Mouse (Mus musculus) embryonic facial prominence, embryonic 13.5 days (tissue): ENCODE data around the gene Prkcq. TPM values are rescaled to one million over a fixed set of nuclear protein-coding genes. Genes with fewer than 3 reads are reported as not detected.

ENCODE experiments used
- ATAC-seq: fragments of 200-750 bp; cut with Nextera tagmentation; 2 replicates; pipeline ENCODE4 v1.8.0; 2017; ENCODE audit warnings: low read depth; ENCODE audit not compliant: insufficient number of reproducible peaks, insufficient read depth, low FRiP score, low TSS enrichment
- H3K27ac ChIP-seq: fragments of 300-500 bp; sonication (generic); 2 replicates; pipeline ENCODE4 v1.5.1; 2015; ENCODE audit warnings: moderate library complexity, mild to moderate bottlenecking, inconsistent platforms
- H3K27me3 ChIP-seq: fragments of 300-500 bp; sonication (generic); 2 replicates; pipeline ENCODE4 v1.6.1; 2015; ENCODE audit warnings: mild to moderate bottlenecking, inconsistent platforms
- H3K36me3 ChIP-seq: fragments of 300-500 bp; sonication (generic); 2 replicates; pipeline ENCODE4 v1.6.1; 2015; ENCODE audit warnings: mild to moderate bottlenecking, inconsistent platforms
- H3K4me1 ChIP-seq: fragments of 300-500 bp; sonication (generic); 2 replicates; pipeline ENCODE4 v1.6.1; 2015; ENCODE audit warnings: inconsistent platforms
- H3K4me2 ChIP-seq: fragments of 300-500 bp; sonication (generic); 2 replicates; pipeline ENCODE4 v1.6.1; 2015; ENCODE audit warnings: moderate library complexity, mild to moderate bottlenecking, inconsistent platforms
- H3K4me3 ChIP-seq: fragments of 300-500 bp; sonication (generic); 2 replicates; pipeline ENCODE4 v1.5.1; 2015; ENCODE audit warnings: mild to moderate bottlenecking, inconsistent platforms
- H3K9ac ChIP-seq: fragments of 300-500 bp; sonication (generic); 2 replicates; pipeline ENCODE4 v1.6.1; 2015; ENCODE audit warnings: mild to moderate bottlenecking, inconsistent platforms
- H3K9me3 ChIP-seq: fragments of 300-500 bp; sonication (generic); 2 replicates; pipeline ENCODE4 v1.6.1; 2016; ENCODE audit warnings: inconsistent platforms
- WGBS: fragments of 180-500 bp; shearing (Covaris S2); methylation state at CpG from one replicate; pipeline ENCODE4 v1.1.7; 2015; ENCODE audit warnings: mixed read lengths; 5-methylcytosine and 5-hydroxymethylcytosine counted together
- polyA plus RNA-seq: library from polyadenylated mRNA; unstranded; fragments of >200 nt; fragmentation: Nextera tagmentation; extraction: Ambion mirVana; gene quantifications from 2 replicates; pipeline ENCODE4 v1.2.1, GENCODE M21; 2015

Prkcq gene
- polyA plus RNA-seq, 1 experiment from 2014 or later = 6.9 TPM

- Histone ChIP-seq H3K36me3 (no peaks in the 10 kb centered on the region), H3K4me1 (peaks cover 6% of the 10 kb centered on the region; the same call in 1 of the 2 replicates), H3K4me3 (no peak overlapping the region), H3K27me3 (no peaks in the 10 kb centered on the region), H3K9ac (no peak overlapping the region), H3K27ac (no peak overlapping the region), H3K9me3 (no peaks in the 10 kb centered on the region), H3K4me2 (no peak overlapping the region)
- ATAC-seq = no peak
- 95% methylated on average over 5 of the region's 5 CpGs for WGBS
Observed at GRCm38 (mm10) chr2:11264836-11265235, 92.9 kb downstream of the Prkcq start.

DNA sequence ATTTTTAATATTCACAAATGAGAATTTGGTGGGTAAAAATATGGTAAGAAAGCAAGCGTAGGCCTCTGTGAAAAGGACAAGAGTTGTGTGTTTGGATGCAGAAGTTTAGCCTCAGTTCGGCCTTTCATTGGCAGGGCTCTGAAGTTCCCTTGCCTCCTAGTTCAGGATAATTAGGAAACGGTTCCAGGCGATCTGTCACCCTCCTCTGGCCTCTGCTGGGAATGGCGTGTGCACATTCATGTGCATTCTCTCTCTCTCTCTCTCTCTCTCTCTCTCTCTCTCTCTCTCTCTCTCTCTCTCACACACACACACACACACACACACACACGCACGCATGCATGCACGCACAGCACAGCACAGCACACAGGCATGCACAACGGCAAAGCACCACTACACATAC lies 93.5 kb downstream of the Prkcq start:
- Histone ChIP-seq H3K4me2 (no peak overlapping the region), H3K4me1 (peaks cover 6% of the 10 kb centered on the region; the same call in 1 of the 2 replicates), H3K27ac (no peak overlapping the region), H3K4me3 (no peak overlapping the region), H3K36me3 (no peaks in the 10 kb centered on the region), H3K9me3 (no peaks in the 10 kb centered on the region), H3K9ac (no peak overlapping the region), H3K27me3 (no peaks in the 10 kb centered on the region)
- 47% methylated on average over 9 of the region's 9 CpGs for WGBS
- ATAC-seq = no peak

GRCm38 (mm10) chr2:11266294-11266693 lies 94.4 kb downstream of the Prkcq start:
- Histone ChIP-seq H3K4me1 (peaks cover 6% of the 10 kb centered on the region; the same call in 1 of the 2 replicates), H3K27ac (peak overlapping the region; percentile 52; the same call in 1 of the 2 replicates), H3K4me2 (no peak overlapping the region), H3K36me3 (no peaks in the 10 kb centered on the region), H3K27me3 (no peaks in the 10 kb centered on the region), H3K9ac (no peak overlapping the region), H3K4me3 (no peak overlapping the region), H3K9me3 (no peaks in the 10 kb centered on the region)
- WGBS = 67% methylated on average over 5 of the region's 5 CpGs
- no peak for ATAC-seq

- 82% methylated on average over 7 of the region's 7 CpGs for WGBS
- H3K4me1 ChIP-seq = no peaks in the 10 kb centered on the region
- H3K4me3 ChIP-seq = no peak overlapping the region
- H3K9me3 ChIP-seq = no peaks in the 10 kb centered on the region
- no peak overlapping the region for H3K4me2 ChIP-seq
- no peak overlapping the region for H3K27ac ChIP-seq
- H3K36me3 ChIP-seq = no peaks in the 10 kb centered on the region
- no peaks in the 10 kb centered on the region for H3K27me3 ChIP-seq
- ATAC-seq = no peak
- no peak overlapping the region for H3K9ac ChIP-seq
Observed at GRCm38 (mm10) chr2:11278965-11279364, 107.1 kb downstream of the Prkcq start.

DNA sequence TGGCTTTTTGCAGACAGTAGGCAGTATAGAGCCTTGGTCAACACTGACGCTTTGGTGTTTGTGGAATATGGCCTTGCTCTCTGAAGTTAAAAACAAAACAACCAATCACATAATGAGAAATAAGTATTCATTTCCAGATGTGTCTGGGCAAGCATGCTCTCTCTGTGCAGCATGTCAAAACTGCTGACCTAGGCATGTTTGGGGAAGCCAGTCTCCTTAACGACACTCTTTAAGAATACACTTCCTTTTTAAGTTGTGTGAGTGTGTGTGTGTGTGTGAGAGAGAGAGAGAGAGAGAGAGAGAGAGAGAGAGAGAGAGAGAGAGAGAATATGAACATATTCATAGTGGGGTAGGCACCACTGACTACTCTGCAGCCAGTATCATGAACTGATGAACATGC lies 108.3 kb downstream of the Prkcq start:
- 64% methylated on average over 2 of the region's 2 CpGs for WGBS
- no peak for ATAC-seq
- H3K27ac ChIP-seq = no peak overlapping the region
- H3K27me3 ChIP-seq = no peaks in the 10 kb centered on the region
- no peaks in the 10 kb centered on the region for H3K36me3 ChIP-seq
- no peaks in the 10 kb centered on the region for H3K4me1 ChIP-seq
- H3K4me2 ChIP-seq = no peak overlapping the region
- H3K9me3 ChIP-seq = no peaks in the 10 kb centered on the region
- H3K4me3 ChIP-seq = no peak overlapping the region
- H3K9ac ChIP-seq = no peak overlapping the region

- H3K4me2 ChIP-seq = peak overlapping the region; percentile 47
- H3K9ac ChIP-seq = no peak overlapping the region
Observed at GRCm38 (mm10) chr2:11287834-11288530, 116.1 kb downstream of the Prkcq start.

GRCm38 (mm10) chr2:11288531-11288846 lies 116.6 kb downstream of the Prkcq start:
- Histone ChIP-seq H3K4me1 (no peaks in the 10 kb centered on the region), H3K36me3 (no peaks in the 10 kb centered on the region), H3K4me3 (peak overlapping the region; percentile 15; the same call in 1 of the 2 replicates), H3K27me3 (no peaks in the 10 kb centered on the region), H3K4me2 (peak overlapping the region; percentile 47), H3K9me3 (no peaks in the 10 kb centered on the region), H3K27ac (no peak overlapping the region), H3K9ac (no peak overlapping the region)
- WGBS = 3% methylated on average over 7 of the region's 7 CpGs
- no peak for ATAC-seq

More at GRCm38 (mm10) chr2:11287834-11288530, 116.1 kb downstream of the Prkcq start:
- Histone ChIP-seq H3K4me1 (no peaks in the 10 kb centered on the region), H3K27ac (no peak overlapping the region), H3K4me3 (peak overlapping the region; percentile 15; the same call in 1 of the 2 replicates), H3K9me3 (no peaks in the 10 kb centered on the region), H3K27me3 (no peaks in the 10 kb centered on the region), H3K36me3 (no peaks in the 10 kb centered on the region)
- 68% methylated on average over 18 of the region's 18 CpGs for WGBS
- ATAC-seq = no peak

DNA sequence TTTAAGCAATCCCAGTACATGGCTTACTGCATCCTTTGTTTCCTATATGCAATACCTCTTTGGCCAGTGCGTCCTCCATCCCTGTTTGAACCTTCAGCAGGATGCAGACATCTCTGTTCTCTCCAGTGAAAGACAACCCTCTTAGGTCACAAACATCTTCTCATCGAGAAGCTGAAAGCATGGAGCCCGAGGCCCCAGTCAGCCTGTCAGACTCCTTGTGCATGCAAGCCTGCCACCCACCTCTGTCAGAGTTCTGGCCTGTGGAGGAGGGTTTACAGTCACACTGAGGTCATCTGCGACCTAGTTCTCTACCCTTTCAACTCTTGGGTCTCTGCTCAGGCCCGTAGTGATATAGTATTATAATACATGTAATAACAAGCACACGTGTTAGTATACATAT lies 119.0 kb downstream of the Prkcq start:
- 87% methylated on average over 6 of the region's 6 CpGs for WGBS
- no peaks in the 10 kb centered on the region for H3K36me3 ChIP-seq
- no peak for ATAC-seq
- H3K4me3 ChIP-seq = no peak overlapping the region
- no peaks in the 10 kb centered on the region for H3K4me1 ChIP-seq
- H3K9me3 ChIP-seq = no peaks in the 10 kb centered on the region
- H3K9ac ChIP-seq = no peak overlapping the region
- H3K27ac ChIP-seq = no peak overlapping the region
- H3K4me2 ChIP-seq = no peak overlapping the region
- no peaks in the 10 kb centered on the region for H3K27me3 ChIP-seq

GRCm38 (mm10) chr2:11291570-11292405 lies 119.9 kb downstream of the Prkcq start:
- H3K9ac ChIP-seq = no peak overlapping the region
- H3K27me3 ChIP-seq = no peaks in the 10 kb centered on the region
- no peaks in the 10 kb centered on the region for H3K4me1 ChIP-seq
- no peak overlapping the region for H3K27ac ChIP-seq
- 61% methylated on average over 9 of the region's 9 CpGs for WGBS
- no peak overlapping the region for H3K4me3 ChIP-seq
- H3K9me3 ChIP-seq = no peaks in the 10 kb centered on the region
- H3K36me3 ChIP-seq = no peaks in the 10 kb centered on the region
- H3K4me2 ChIP-seq = no peak overlapping the region
- no peak for ATAC-seq

- WGBS = 84% methylated on average over 13 of the region's 13 CpGs
- Histone ChIP-seq H3K27me3 (no peaks in the 10 kb centered on the region), H3K4me2 (no peak overlapping the region), H3K9me3 (no peaks in the 10 kb centered on the region), H3K4me3 (no peak overlapping the region), H3K36me3 (no peaks in the 10 kb centered on the region), H3K4me1 (no peaks in the 10 kb centered on the region), H3K9ac (no peak overlapping the region), H3K27ac (no peak overlapping the region)
- no peak for ATAC-seq
Observed at GRCm38 (mm10) chr2:11293144-11293543, 121.2 kb downstream of the Prkcq start.

DNA sequence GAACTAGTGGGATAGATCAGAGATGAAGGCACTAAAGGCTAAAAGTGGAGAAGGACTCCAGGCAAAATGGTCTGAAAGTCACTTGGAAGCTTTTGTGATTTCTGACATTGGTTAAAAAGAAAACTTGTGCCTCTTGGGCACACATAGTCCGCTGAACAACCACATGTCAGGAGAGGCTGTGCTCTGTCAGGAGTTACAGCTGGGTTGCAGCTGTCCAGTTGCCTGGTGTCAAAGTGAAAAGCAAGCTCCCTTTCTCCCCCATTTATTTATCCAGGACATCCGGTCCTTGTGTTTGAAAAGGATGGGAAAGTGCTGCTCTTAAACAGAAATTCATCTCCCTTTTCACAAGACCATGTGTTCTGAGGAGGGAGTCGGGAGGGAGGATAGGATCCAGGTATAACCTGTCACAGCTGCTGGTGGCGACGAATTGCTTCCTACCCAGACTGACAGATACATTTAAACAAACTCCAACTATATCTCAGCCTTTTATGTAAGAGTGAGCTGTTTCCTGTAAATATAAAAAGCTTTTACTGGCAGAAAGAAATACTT lies 122.8 kb downstream of the Prkcq start:
- WGBS = 62% methylated on average over 5 of the region's 5 CpGs

GRCm38 (mm10) chr2:11298811-11299210 lies 126.9 kb downstream of the Prkcq start:
- no peak for ATAC-seq
- no peaks in the 10 kb centered on the region for H3K27me3 ChIP-seq
- no peak overlapping the region for H3K4me2 ChIP-seq
- H3K27ac ChIP-seq = no peak overlapping the region
- no peak overlapping the region for H3K4me3 ChIP-seq
- H3K9ac ChIP-seq = no peak overlapping the region
- H3K4me1 ChIP-seq = no peaks in the 10 kb centered on the region
- 89% methylated on average over 7 of the region's 7 CpGs for WGBS
- no peaks in the 10 kb centered on the region for H3K36me3 ChIP-seq
- H3K9me3 ChIP-seq = no peaks in the 10 kb centered on the region

More for the DNA sequence above, 122.8 kb downstream of the Prkcq start:
- Histone ChIP-seq H3K4me2 (no peak overlapping the region), H3K27me3 (no peaks in the 10 kb centered on the region), H3K4me1 (no peaks in the 10 kb centered on the region), H3K36me3 (no peaks in the 10 kb centered on the region), H3K27ac (no peak overlapping the region), H3K4me3 (no peak overlapping the region), H3K9me3 (no peaks in the 10 kb centered on the region), H3K9ac (no peak overlapping the region)
- ATAC-seq = no peak
